Mouse (Mus musculus) hindbrain, embryonic 16.5 days (tissue): Measurements from ENCODE around the gene Spaca4. TPM values are rescaled to one million over a fixed set of nuclear protein-coding genes. Genes with fewer than 3 reads are reported as not detected.

Experiments
- ATAC-seq: fragments of 200-750 bp; cut with Nextera tagmentation; 2 replicates; pipeline ENCODE4 v1.8.0; 2017; ENCODE audit warnings: moderate TSS enrichment, moderate library complexity
- H3K27ac ChIP-seq: fragments of 300-500 bp; sonication (generic); 2 replicates; pipeline ENCODE4 v1.5.1; 2014; ENCODE audit warnings: low read depth, mild to moderate bottlenecking, control low read depth, low read length, moderate library complexity
- H3K27me3 ChIP-seq: fragments of 300-500 bp; sonication (generic); replicated peaks from 2 replicates; pipeline ENCODE4 v1.6.1; 2014; ENCODE audit warnings: low read length; ENCODE audit not compliant: control insufficient read depth, insufficient read depth
- H3K36me3 ChIP-seq: fragments of 300-500 bp; sonication (generic); 2 replicates; pipeline ENCODE4 v1.6.1; 2014; ENCODE audit warnings: mild to moderate bottlenecking, low read length, moderate library complexity, mixed read lengths; ENCODE audit not compliant: control insufficient read depth, insufficient read depth
- H3K4me1 ChIP-seq: fragments of 300-500 bp; sonication (generic); 2 replicates; pipeline ENCODE4 v1.6.1; 2014; ENCODE audit warnings: low read depth, low read length; ENCODE audit not compliant: control insufficient read depth, insufficient read depth
- H3K4me2 ChIP-seq: fragments of 300-500 bp; sonication (generic); 2 replicates; pipeline ENCODE4 v1.6.1; 2014; ENCODE audit warnings: mild to moderate bottlenecking, low read length, control low read depth, moderate library complexity
- H3K4me3 ChIP-seq: fragments of 300-500 bp; sonication (generic); 2 replicates; pipeline ENCODE4 v1.5.1; 2014; ENCODE audit warnings: mild to moderate bottlenecking, low read length, control low read depth, moderate library complexity
- H3K9ac ChIP-seq: fragments of 300-500 bp; sonication (generic); 2 replicates; pipeline ENCODE4 v1.6.1; 2014; ENCODE audit warnings: low read depth, mild to moderate bottlenecking, control low read depth, low read length, moderate library complexity
- H3K9me3 ChIP-seq: fragments of 300-500 bp; sonication (generic); 2 replicates; pipeline ENCODE4 v1.6.1; 2014; ENCODE audit warnings: mild to moderate bottlenecking, low read length, moderate library complexity; ENCODE audit not compliant: control insufficient read depth
- WGBS: fragments of 180-500 bp; shearing (Covaris S2); extraction: QIAGEN DNeasy Blood & Tissue Kit; methylation state at CpG from one replicate; pipeline ENCODE4 v1.1.7; 2014; 5-methylcytosine and 5-hydroxymethylcytosine counted together
- polyA plus RNA-seq: library from polyadenylated mRNA; unstranded; fragments of >200 nt; fragmentation: Nextera tagmentation; extraction: Ambion mirVana; gene quantifications from 2 replicates; pipeline ENCODE4 v1.2.1, GENCODE M21; 2015

Spaca4 gene
- not detected in 2 replicates for polyA plus RNA-seq

GRCm38 (mm10) chr7:45725713-45726112 lies at the start of gene Spaca4:
Spaca4 (minus strand) TSS chr7:45725813.
- no peak within 1 kb of the TSS for H3K4me3 ChIP-seq

GRCm38 (mm10) chr7:45775237-45775636 lies 49.6 kb upstream of the Spaca4 start:
- Histone ChIP-seq H3K36me3 (no peaks in the 10 kb centered on the region), H3K9ac (no peak overlapping the region), H3K27ac (no peak overlapping the region), H3K9me3 (no peaks in the 10 kb centered on the region), H3K4me1 (no peaks in the 10 kb centered on the region), H3K27me3 (no peaks in the 10 kb centered on the region), H3K4me2 (no peak overlapping the region), H3K4me3 (no peak overlapping the region)
- WGBS: 86% methylated on average over 7 of the region's 7 CpGs
- no peak for ATAC-seq

More at GRCm38 (mm10) chr7:45725713-45726112, at the start of gene Spaca4:
- H3K9ac ChIP-seq: no peak within 1 kb of the TSS
- no peaks in the 10 kb centered on the region for H3K9me3 ChIP-seq
- no peak within 1 kb of the TSS for H3K4me2 ChIP-seq
- no peak for ATAC-seq
- H3K36me3 ChIP-seq: peaks cover 17% of the 10 kb centered on the region
- 91% methylated on average over 11 of the region's 11 CpGs for WGBS
- no peak within 1 kb of the TSS for H3K27ac ChIP-seq
- no peaks in the 10 kb centered on the region for H3K27me3 ChIP-seq
- H3K4me1 ChIP-seq: no peaks in the 10 kb centered on the region

GRCm38 (mm10) chr7:45771101-45771500 lies 45.5 kb upstream of the Spaca4 start:
- Histone ChIP-seq H3K4me1 (no peaks in the 10 kb centered on the region), H3K36me3 (no peaks in the 10 kb centered on the region), H3K9ac (no peak overlapping the region), H3K27me3 (no peaks in the 10 kb centered on the region), H3K4me2 (no peak overlapping the region), H3K4me3 (no peak overlapping the region), H3K9me3 (no peaks in the 10 kb centered on the region), H3K27ac (no peak overlapping the region)
- WGBS: 66% methylated on average over 4 of the region's 4 CpGs
- ATAC-seq: no peak

- ATAC-seq: no peak
- Histone ChIP-seq H3K9me3 (no peaks in the 10 kb centered on the region), H3K9ac (no peak overlapping the region), H3K27me3 (no peaks in the 10 kb centered on the region), H3K4me1 (no peaks in the 10 kb centered on the region), H3K36me3 (no peaks in the 10 kb centered on the region), H3K27ac (no peak overlapping the region), H3K4me2 (no peak overlapping the region), H3K4me3 (no peak overlapping the region)
- 74% methylated on average over 8 of the region's 8 CpGs for WGBS
These were observed 44.9 kb upstream of the Spaca4 start for GRCm38 (mm10) chr7:45770427-45771082.

GRCm38 (mm10) chr7:45767500-45767899 lies 41.9 kb upstream of the Spaca4 start:
- Histone ChIP-seq H3K4me1 (no peaks in the 10 kb centered on the region), H3K27ac (no peak overlapping the region), H3K4me3 (no peak overlapping the region), H3K9ac (no peak overlapping the region), H3K9me3 (no peaks in the 10 kb centered on the region), H3K36me3 (no peaks in the 10 kb centered on the region), H3K4me2 (no peak overlapping the region), H3K27me3 (no peaks in the 10 kb centered on the region)
- no peak for ATAC-seq
- 88% methylated on average over 6 of the region's 6 CpGs for WGBS

- Histone ChIP-seq H3K9me3 (no peaks in the 10 kb centered on the region), H3K27me3 (no peaks in the 10 kb centered on the region), H3K27ac (no peak overlapping the region), H3K4me1 (no peaks in the 10 kb centered on the region), H3K4me2 (no peak overlapping the region), H3K4me3 (no peak overlapping the region), H3K9ac (no peak overlapping the region), H3K36me3 (no peaks in the 10 kb centered on the region)
- WGBS: 55% methylated on average over 6 of the region's 8 CpGs
- no peak for ATAC-seq
These were observed 41.2 kb upstream of the Spaca4 start for GRCm38 (mm10) chr7:45766764-45767163.

- ATAC-seq: no peak
- H3K4me1 ChIP-seq: no peaks in the 10 kb centered on the region
- H3K27ac ChIP-seq: no peak overlapping the region
- 58% methylated on average over 8 of the region's 8 CpGs for WGBS
- H3K27me3 ChIP-seq: no peaks in the 10 kb centered on the region; the same call in 1 of the 2 replicates
- no peak overlapping the region for H3K9ac ChIP-seq
- H3K4me2 ChIP-seq: no peak overlapping the region
- H3K36me3 ChIP-seq: no peaks in the 10 kb centered on the region
- H3K4me3 ChIP-seq: no peak overlapping the region
- H3K9me3 ChIP-seq: no peaks in the 10 kb centered on the region
These were observed 40.4 kb upstream of the Spaca4 start for GRCm38 (mm10) chr7:45765995-45766394.

- no peak for ATAC-seq
- Histone ChIP-seq H3K27me3 (peaks cover 16% of the 10 kb centered on the region), H3K4me1 (peaks cover 5% of the 10 kb centered on the region; the same call in 1 of the 2 replicates), H3K4me2 (no peak overlapping the region), H3K9ac (no peak overlapping the region), H3K27ac (no peak overlapping the region), H3K4me3 (no peak overlapping the region), H3K9me3 (no peaks in the 10 kb centered on the region), H3K36me3 (no peaks in the 10 kb centered on the region)
- WGBS: 63% methylated on average over 5 of the region's 5 CpGs
These were observed 34.5 kb upstream of the Spaca4 start for GRCm38 (mm10) chr7:45760151-45760550.

- peak overlapping the region; percentile 20 for H3K4me2 ChIP-seq
- peaks cover 16% of the 10 kb centered on the region for H3K27me3 ChIP-seq
- no peak overlapping the region for H3K4me3 ChIP-seq
- no peak for ATAC-seq
- 8% methylated on average over 21 of the region's 27 CpGs for WGBS
- no peaks in the 10 kb centered on the region for H3K36me3 ChIP-seq
- H3K9me3 ChIP-seq: no peaks in the 10 kb centered on the region
- H3K27ac ChIP-seq: no peak overlapping the region
- peaks cover 5% of the 10 kb centered on the region; the same call in 1 of the 2 replicates for H3K4me1 ChIP-seq
- no peak overlapping the region for H3K9ac ChIP-seq
These were observed 33.8 kb upstream of the Spaca4 start for GRCm38 (mm10) chr7:45759400-45759799.
